Mouse (Mus musculus): ENCODE results near the gene Gfra1.

DNA sequence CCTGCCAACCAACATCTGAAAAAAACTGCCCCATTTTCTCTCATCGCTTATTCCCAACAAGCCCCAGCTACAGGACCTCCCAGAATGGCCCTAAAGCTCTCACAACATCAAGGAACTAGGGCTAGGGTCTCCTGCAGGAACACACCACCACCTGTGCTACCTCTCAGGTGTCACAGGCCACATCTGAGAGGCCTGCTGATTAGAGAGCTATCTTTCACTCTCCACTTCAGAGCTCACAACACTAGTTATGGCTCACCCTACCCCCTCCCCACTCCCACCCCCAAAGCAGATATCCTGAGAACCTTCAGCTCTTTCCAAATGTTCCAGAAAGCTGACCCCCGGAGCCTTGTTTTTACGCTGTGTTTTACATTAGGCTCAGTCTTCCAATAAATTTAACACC lies 36.4 kb downstream of the Gfra1 start:
- TF ChIP-seq POLR2A (IDR thresholded peaks at IDR 0.05; ENCODE audit: extremely low read depth, insufficient read depth, low read length) (no peak), CTCF (IDR thresholded peaks at IDR 0.05; ENCODE audit: extremely low read depth, insufficient read depth, low read length) (no peak)

Data from cortical plate, adult 2 months (tissue).